Mouse (Mus musculus): ENCODE measurements at regions not wholly inside any gene's neighbourhood (a gene's known extent, or its start where the extent isn't known, plus 50 kb on each side); places are given as distances from the start of the nearest gene placed in this dataset.
A peak's percentile ranks its signal among the peaks of the same experiment; 100 is the strongest.

DNA sequence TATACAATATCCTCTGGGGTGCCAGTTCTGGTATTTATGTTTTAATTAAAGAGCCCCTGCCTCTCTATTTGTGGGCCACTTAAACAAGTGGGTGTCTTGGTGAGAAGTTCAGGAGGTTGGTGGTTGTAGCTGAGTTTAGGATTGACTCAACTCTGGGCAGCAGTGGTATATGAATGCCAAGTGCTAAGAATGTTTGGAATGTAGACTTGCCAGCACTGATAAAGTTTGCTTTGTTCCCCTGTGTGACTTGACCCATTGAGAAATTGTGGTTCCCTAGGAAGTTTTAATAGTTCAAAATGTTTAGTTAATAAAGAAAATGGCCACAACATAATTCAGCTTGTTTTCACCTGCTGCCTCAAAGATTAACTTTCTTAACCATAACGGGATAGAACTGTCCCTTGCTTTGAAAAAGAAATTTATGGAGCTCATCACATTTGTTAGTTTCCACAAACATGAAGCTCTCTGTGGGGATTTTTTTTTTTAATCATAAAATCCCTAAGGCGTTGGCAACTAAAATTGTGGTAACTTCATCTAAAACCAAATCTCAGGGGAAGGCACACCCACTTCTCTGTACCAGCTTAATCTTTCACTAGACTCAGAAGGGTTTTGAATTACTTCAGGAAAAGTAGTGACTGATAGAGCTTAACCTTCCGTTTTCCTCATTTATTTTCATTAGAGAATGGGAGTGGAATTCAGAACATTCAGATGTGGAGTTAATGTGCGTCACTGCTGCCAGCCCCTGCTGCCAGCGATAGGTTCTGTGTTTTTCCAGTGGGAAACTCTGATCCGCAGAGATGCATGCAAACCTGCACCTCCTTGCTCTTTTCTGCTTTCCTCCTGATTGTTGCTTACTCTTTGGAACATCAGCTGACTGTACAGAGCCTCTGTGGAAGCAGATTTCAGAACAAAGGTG lies 126.4 kb downstream of the Ogfrl1 start:
- ATAC-seq (replicated peaks; ENCODE audit: low FRiP score), result no peak
- H3K4me2 ChIP-seq (ENCODE audit: low read depth, low read length, severe bottlenecking), result no peak overlapping the region

DNA sequence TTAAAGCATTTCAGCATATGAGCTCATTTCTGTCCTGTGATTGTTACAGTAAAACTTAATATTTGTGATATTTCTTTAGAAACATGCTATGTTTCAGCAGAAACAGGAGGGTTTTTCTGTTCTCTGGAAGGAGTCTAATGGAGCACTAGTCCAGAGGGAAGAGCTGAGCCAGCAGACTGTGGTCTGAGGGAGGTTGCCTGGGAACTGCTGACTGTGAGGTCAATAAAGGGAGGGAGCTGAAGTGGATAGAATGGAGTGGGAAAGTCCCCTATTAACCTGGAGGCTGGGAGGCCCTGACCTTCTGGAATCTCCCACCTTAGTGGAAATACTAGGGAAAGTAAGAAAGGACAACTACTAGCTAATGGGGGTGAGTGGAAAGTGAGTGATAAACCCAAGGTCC lies 129.5 kb downstream of the Ogfrl1 start:
- DNase-seq (ENCODE audit: low spot score), result no peak
- Histone ChIP-seq H3K4me3 (ENCODE audit: low read depth, low read length) (no peak overlapping the region), H3K9ac (ENCODE audit: low read length) (no peak overlapping the region), H3K4me1 (replicated peaks; ENCODE audit: control insufficient read depth, insufficient read depth, low read length) (peaks cover 2% of the 10 kb centered on the region; the same call in 1 of the 2 replicates), H3K9me3 (ENCODE audit: control insufficient read depth, low read length) (no peaks in the 10 kb centered on the region), H3K4me2 (ENCODE audit: low read depth, low read length, severe bottlenecking) (no peak overlapping the region), H3K27ac (ENCODE audit: low read depth, low read length) (no peak overlapping the region), H3K27me3 (ENCODE audit: control insufficient read depth, insufficient read depth, low read length) (no peaks in the 10 kb centered on the region), H3K36me3 (ENCODE audit: control insufficient read depth, insufficient read depth, low read length) (no peaks in the 10 kb centered on the region)
- no peak for ATAC-seq (replicated peaks; ENCODE audit: low FRiP score)

More for the DNA sequence above, 126.4 kb downstream of the Ogfrl1 start:
- WGBS, result 53% methylated on average over 6 of the region's 6 CpGs
- no peak overlapping the region for H3K27ac ChIP-seq (ENCODE audit: low read depth, low read length)
- peaks cover 2% of the 10 kb centered on the region; the same call in 1 of the 2 replicates for H3K4me1 ChIP-seq (replicated peaks; ENCODE audit: control insufficient read depth, insufficient read depth, low read length)
- H3K9me3 ChIP-seq (ENCODE audit: control insufficient read depth, low read length), result no peaks in the 10 kb centered on the region
- DNase-seq (ENCODE audit: low spot score), result no peak
- no peak overlapping the region for H3K9ac ChIP-seq (ENCODE audit: low read length)
- H3K4me3 ChIP-seq (ENCODE audit: low read depth, low read length), result no peak overlapping the region
- no peaks in the 10 kb centered on the region for H3K27me3 ChIP-seq (ENCODE audit: control insufficient read depth, insufficient read depth, low read length)
- H3K36me3 ChIP-seq (ENCODE audit: control insufficient read depth, insufficient read depth, low read length), result no peaks in the 10 kb centered on the region

DNA sequence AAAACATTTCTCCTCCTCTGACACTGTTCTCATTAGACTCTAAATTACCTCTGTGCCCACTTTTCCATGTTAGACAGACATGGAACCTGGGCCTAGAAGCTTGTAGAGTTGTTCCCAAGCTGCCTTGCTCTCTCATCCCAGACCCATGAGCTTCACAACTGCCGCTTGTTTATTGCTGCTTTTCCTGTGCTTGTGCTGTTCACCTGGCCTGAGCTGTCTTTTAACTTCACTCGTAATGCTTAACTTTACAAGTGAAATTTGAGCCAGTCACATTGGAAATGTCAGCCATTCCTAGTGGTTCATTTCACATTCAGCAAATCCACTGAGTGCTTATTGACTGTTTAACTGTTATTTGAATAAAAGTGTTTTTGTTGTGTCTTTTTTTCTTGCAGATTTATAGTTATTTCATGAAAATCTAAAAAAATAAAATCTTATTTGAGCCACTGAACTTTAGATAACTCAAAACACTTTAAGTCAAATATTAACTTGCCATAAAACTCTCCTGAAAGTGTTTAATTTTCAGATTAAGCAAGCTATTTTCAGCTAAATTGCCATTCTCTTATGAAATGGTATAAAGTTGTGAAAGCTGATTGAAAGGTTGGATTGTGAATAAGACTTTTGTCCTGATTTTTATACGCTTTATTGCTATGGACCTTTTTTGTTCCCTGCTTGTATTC lies 131.9 kb downstream of the Ogfrl1 start:
- H3K4me2 ChIP-seq (ENCODE audit: low read depth, low read length, severe bottlenecking), result no peak overlapping the region
- no peak for DNase-seq (ENCODE audit: low spot score)
- no peaks in the 10 kb centered on the region for H3K4me1 ChIP-seq (replicated peaks; ENCODE audit: control insufficient read depth, insufficient read depth, low read length)
- no peaks in the 10 kb centered on the region for H3K9me3 ChIP-seq (ENCODE audit: control insufficient read depth, low read length)
- H3K27ac ChIP-seq (ENCODE audit: low read depth, low read length), result no peak overlapping the region
- ATAC-seq (replicated peaks; ENCODE audit: low FRiP score), result no peak
- no peaks in the 10 kb centered on the region for H3K27me3 ChIP-seq (ENCODE audit: control insufficient read depth, insufficient read depth, low read length)
- H3K9ac ChIP-seq (ENCODE audit: low read length), result no peak overlapping the region
- no peak overlapping the region for H3K4me3 ChIP-seq (ENCODE audit: low read depth, low read length)
- WGBS, result 74% methylated on average over 3 of the region's 3 CpGs
- H3K36me3 ChIP-seq (ENCODE audit: control insufficient read depth, insufficient read depth, low read length), result no peaks in the 10 kb centered on the region

DNA sequence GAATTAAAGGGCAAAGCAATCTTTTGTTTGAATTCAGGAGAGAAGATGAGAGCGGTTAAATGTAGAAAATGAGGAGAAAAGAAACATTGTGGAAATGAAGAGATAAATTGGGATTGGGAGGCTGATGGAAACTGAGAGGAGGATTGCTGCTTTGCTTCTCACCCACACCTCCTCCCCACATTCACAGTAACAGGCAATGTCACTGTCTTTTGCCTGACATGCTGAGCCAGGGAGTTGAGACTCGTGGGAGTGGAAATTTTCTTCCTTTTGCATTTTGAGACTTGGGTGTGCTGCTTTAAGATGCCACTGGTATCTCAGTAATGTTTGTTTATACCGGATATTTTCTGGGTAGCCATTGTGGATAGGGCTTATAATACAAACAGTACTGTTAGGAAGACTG lies 133.3 kb downstream of the Ogfrl1 start:
- WGBS, result 85% methylated on average over 3 of the region's 3 CpGs
- H3K4me3 ChIP-seq (ENCODE audit: low read depth, low read length), result no peak overlapping the region
- H3K36me3 ChIP-seq (ENCODE audit: control insufficient read depth, insufficient read depth, low read length), result no peaks in the 10 kb centered on the region
- no peaks in the 10 kb centered on the region for H3K4me1 ChIP-seq (replicated peaks; ENCODE audit: control insufficient read depth, insufficient read depth, low read length)
- no peak overlapping the region for H3K9ac ChIP-seq (ENCODE audit: low read length)
- H3K27me3 ChIP-seq (ENCODE audit: control insufficient read depth, insufficient read depth, low read length), result no peaks in the 10 kb centered on the region
- no peak overlapping the region for H3K27ac ChIP-seq (ENCODE audit: low read depth, low read length)
- no peak overlapping the region for H3K4me2 ChIP-seq (ENCODE audit: low read depth, low read length, severe bottlenecking)
- no peak for DNase-seq (ENCODE audit: low spot score)
- no peak for ATAC-seq (replicated peaks; ENCODE audit: low FRiP score)
- no peaks in the 10 kb centered on the region for H3K9me3 ChIP-seq (ENCODE audit: control insufficient read depth, low read length)

DNA sequence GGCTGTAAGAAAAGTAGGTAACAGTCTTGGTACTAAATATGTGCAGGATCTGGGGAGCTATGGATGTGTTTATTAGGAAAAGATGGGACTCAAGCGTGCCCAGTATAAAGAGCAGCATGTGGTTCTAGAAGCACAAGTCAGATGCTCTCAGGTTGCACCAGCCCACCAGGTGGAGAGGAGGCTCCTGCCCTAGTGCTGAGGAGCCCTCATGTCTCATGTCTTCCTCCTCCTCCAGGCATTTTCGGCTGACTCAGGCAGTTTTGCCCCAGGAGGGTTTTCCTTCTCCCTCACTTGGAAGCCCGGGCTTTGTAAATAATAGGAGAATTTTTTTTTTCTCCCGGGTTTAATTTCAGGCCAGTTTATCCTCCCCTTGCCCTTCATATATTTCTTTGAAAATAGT lies 133.8 kb downstream of the Ogfrl1 start:
- no peaks in the 10 kb centered on the region for H3K4me1 ChIP-seq (replicated peaks; ENCODE audit: control insufficient read depth, insufficient read depth, low read length)
- no peak overlapping the region for H3K4me2 ChIP-seq (ENCODE audit: low read depth, low read length, severe bottlenecking)
- WGBS, result 62% methylated on average over 4 of the region's 4 CpGs
- ATAC-seq (replicated peaks; ENCODE audit: low FRiP score) (0 out of 2 replicates have a peak, but pooled peaks have one; percentile 39), DNase-seq (ENCODE audit: low spot score) (no peak)
- H3K4me3 ChIP-seq (ENCODE audit: low read depth, low read length), result no peak overlapping the region
- H3K9ac ChIP-seq (ENCODE audit: low read length), result no peak overlapping the region
- no peaks in the 10 kb centered on the region for H3K27me3 ChIP-seq (ENCODE audit: control insufficient read depth, insufficient read depth, low read length)
- no peak overlapping the region for H3K27ac ChIP-seq (ENCODE audit: low read depth, low read length)
- H3K36me3 ChIP-seq (ENCODE audit: control insufficient read depth, insufficient read depth, low read length), result no peaks in the 10 kb centered on the region
- no peaks in the 10 kb centered on the region for H3K9me3 ChIP-seq (ENCODE audit: control insufficient read depth, low read length)

DNA sequence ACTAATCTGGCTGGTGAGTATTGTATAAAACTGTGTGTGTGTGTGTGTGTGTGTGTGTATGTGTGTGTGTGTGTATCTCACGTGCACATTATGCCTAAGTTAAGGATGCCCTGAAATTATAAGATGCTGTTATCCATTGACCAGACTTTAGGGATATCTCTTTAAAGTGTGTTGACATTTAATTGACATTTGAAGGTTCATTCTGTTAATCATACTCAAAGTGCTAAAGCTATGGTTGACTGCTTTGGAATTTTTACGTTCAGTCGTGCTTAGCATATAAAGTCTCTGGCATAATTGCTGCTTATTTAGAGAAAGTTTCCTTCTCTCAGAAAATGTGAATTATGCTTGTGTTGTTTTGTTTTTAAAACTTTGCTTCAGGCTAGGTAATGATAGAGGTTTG lies 135.9 kb downstream of the Ogfrl1 start:
- Histone ChIP-seq H3K27me3 (ENCODE audit: control insufficient read depth, insufficient read depth, low read length) (no peaks in the 10 kb centered on the region), H3K27ac (ENCODE audit: low read depth, low read length) (no peak overlapping the region), H3K9me3 (ENCODE audit: control insufficient read depth, low read length) (no peaks in the 10 kb centered on the region), H3K4me2 (ENCODE audit: low read depth, low read length, severe bottlenecking) (no peak overlapping the region), H3K9ac (ENCODE audit: low read length) (no peak overlapping the region), H3K4me1 (replicated peaks; ENCODE audit: control insufficient read depth, insufficient read depth, low read length) (no peaks in the 10 kb centered on the region), H3K36me3 (ENCODE audit: control insufficient read depth, insufficient read depth, low read length) (no peaks in the 10 kb centered on the region), H3K4me3 (ENCODE audit: low read depth, low read length) (no peak overlapping the region)
- DNase-seq (ENCODE audit: low spot score) (no peak), ATAC-seq (replicated peaks; ENCODE audit: low FRiP score) (no peak)
- WGBS, result 89% methylated on average over 3 of the region's 3 CpGs

DNA sequence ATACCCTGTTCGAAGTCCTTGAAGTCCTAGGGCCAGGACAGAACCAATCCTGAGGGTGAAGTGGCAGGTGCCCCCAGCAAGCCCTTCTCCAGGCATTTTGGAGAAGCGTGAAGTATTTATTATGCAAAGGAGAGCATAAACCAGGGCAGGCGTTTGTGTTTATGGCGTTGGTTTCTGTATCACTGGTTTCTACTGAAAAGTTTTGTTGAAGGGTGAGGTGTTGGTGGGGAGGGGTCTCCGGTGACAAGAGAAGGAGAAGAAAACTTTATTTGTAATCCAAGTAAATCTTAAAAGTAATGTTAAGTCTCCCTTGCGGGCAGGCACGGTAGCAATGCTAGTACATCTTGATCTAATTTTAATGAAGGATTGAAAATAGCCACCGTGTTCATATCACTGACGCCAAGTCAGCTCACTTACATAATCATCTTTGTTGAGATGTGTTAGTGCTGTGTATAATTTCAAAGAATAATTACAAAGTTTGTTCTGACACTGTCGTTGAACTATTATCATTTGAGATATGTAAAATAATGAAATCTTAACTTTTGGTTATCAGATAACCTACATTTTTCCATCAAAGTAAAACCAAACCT lies 140.2 kb downstream of the Ogfrl1 start:
- H3K9ac ChIP-seq (ENCODE audit: low read length), result peak overlapping the region; percentile 87
- no peaks in the 10 kb centered on the region for H3K27me3 ChIP-seq (ENCODE audit: control insufficient read depth, insufficient read depth, low read length)
- ATAC-seq (replicated peaks; ENCODE audit: low FRiP score), result no peak
- peak overlapping the region; percentile 69 for H3K4me3 ChIP-seq (ENCODE audit: low read depth, low read length)
- H3K27ac ChIP-seq (ENCODE audit: low read depth, low read length), result no peak overlapping the region
- H3K4me2 ChIP-seq (ENCODE audit: low read depth, low read length, severe bottlenecking), result peak overlapping the region; percentile 81
- no peaks in the 10 kb centered on the region for H3K4me1 ChIP-seq (replicated peaks; ENCODE audit: control insufficient read depth, insufficient read depth, low read length)
- 33% methylated on average over 10 of the region's 10 CpGs for WGBS
- H3K9me3 ChIP-seq (ENCODE audit: control insufficient read depth, low read length), result no peaks in the 10 kb centered on the region
- no peak for DNase-seq (ENCODE audit: low spot score)
- H3K36me3 ChIP-seq (ENCODE audit: control insufficient read depth, insufficient read depth, low read length), result no peaks in the 10 kb centered on the region

DNA sequence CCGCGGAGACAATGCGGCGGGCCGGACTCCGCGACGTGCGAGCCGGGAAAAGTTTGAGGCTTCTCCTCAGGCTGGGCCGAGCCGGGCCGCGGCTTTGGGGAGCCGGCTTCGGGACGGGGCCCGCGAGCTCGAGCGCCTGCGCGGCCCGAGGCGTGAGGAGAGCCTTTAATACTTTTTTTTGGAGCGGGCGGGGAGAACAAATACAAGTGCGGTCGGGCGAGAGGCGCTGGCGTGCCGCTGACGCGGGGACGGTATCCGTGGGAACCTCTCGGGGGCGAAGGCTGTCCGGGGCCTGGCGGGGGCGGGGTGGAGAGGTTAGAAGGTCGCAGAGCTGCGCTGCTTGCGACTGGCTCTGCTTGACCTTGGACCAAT lies 141.0 kb downstream of the Ogfrl1 start:
- H3K9ac ChIP-seq (ENCODE audit: low read length), result peak overlapping the region; percentile 87
- H3K36me3 ChIP-seq (ENCODE audit: control insufficient read depth, insufficient read depth, low read length), result no peaks in the 10 kb centered on the region
- H3K27me3 ChIP-seq (ENCODE audit: control insufficient read depth, insufficient read depth, low read length), result no peaks in the 10 kb centered on the region
- H3K27ac ChIP-seq (ENCODE audit: low read depth, low read length), result peak overlapping the region; percentile 85
- ATAC-seq (replicated peaks; ENCODE audit: low FRiP score) (peak; percentile 72; the same call in 1 of the 2 replicates), DNase-seq (ENCODE audit: low spot score) (peak; percentile 87)
- H3K4me2 ChIP-seq (ENCODE audit: low read depth, low read length, severe bottlenecking), result peak overlapping the region; percentile 81
- H3K9me3 ChIP-seq (ENCODE audit: control insufficient read depth, low read length), result no peaks in the 10 kb centered on the region
- H3K4me3 ChIP-seq (ENCODE audit: low read depth, low read length), result peak overlapping the region; percentile 69
- no peaks in the 10 kb centered on the region for H3K4me1 ChIP-seq (replicated peaks; ENCODE audit: control insufficient read depth, insufficient read depth, low read length)
- under 1% methylated on average over 42 of the region's 45 CpGs for WGBS
